Mouse (Mus musculus): Measurements from ENCODE around the gene Runx1. TPM values are rescaled to one million over a fixed set of nuclear protein-coding genes. Genes with fewer than 3 reads are reported as not detected.

The Runx1 gene
- polyA plus RNA-seq, 1 experiment from 2014 or later, result 6.4 TPM

GRCm38 (mm10) chr16:92786883-92787321 is 39.0 kb downstream of the Runx1 start:
- no peak for TF ChIP-seq EP300 (optimal IDR thresholded peaks at IDR 0.05)
- TF ChIP-seq CTCF (IDR thresholded peaks at IDR 0.05; ENCODE audit: low read depth), result no peak
- no peaks in the 10 kb centered on the region for H3K36me3 ChIP-seq (ENCODE audit: control insufficient read depth, insufficient read depth, low read length)
- DNase-seq (ENCODE audit: low spot score) (no peak), ATAC-seq (ENCODE audit: low FRiP score, low TSS enrichment) (no peak)
- no peak overlapping the region for H3K4me2 ChIP-seq (replicated peaks; ENCODE audit: low read depth)
- H3K4me1 ChIP-seq (replicated peaks; ENCODE audit: control insufficient read depth, insufficient read depth), result no peaks in the 10 kb centered on the region
- no peak overlapping the region for H3K4me3 ChIP-seq (ENCODE audit: low read depth, low read length)
- H3K9ac ChIP-seq (ENCODE audit: low read length), result no peak overlapping the region
- WGBS, result 58% methylated on average over 5 of the region's 5 CpGs
- no peaks in the 10 kb centered on the region for H3K27me3 ChIP-seq (ENCODE audit: control insufficient read depth, insufficient read depth, low read length)
- H3K27ac ChIP-seq (replicated peaks), result no peak overlapping the region
- no peaks in the 10 kb centered on the region for H3K9me3 ChIP-seq (ENCODE audit: control insufficient read depth, low read length)

DNA sequence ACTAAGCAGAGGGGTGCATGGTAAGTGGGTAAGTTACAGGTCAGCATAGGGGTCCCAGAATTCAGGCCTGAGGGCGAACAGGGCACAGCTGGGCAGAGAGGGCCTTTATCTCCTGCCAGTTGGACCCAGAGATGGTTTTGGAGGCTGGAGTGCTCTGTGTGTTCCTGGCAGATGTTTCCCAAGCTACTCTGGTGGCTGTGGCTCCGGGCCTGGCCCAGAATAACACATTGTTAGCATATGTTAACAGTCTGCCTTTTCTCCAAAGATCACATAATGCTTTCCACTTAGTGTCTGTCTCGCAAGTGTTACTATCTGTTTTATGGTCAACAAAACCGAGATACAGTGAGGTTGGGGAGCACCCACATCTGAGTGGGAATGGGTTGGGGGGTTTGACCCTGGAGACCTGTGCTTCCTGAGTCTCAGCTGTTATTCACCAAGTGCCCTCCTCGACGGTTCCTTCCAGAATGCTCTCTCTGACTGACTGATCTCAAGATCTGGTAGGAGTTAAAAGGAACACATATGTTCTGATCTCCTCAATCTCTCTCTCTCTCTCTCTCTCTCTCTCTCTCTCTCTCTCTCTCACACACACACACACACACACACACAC is 39.6 kb downstream of the Runx1 start:
- Histone ChIP-seq H3K27me3 (ENCODE audit: control insufficient read depth, insufficient read depth, low read length) (no peaks in the 10 kb centered on the region), H3K4me3 (ENCODE audit: low read depth, low read length) (no peak overlapping the region), H3K27ac (replicated peaks) (no peak overlapping the region), H3K9ac (ENCODE audit: low read length) (no peak overlapping the region), H3K36me3 (ENCODE audit: control insufficient read depth, insufficient read depth, low read length) (no peaks in the 10 kb centered on the region), H3K4me2 (replicated peaks; ENCODE audit: low read depth) (no peak overlapping the region), H3K4me1 (replicated peaks; ENCODE audit: control insufficient read depth, insufficient read depth) (no peaks in the 10 kb centered on the region), H3K9me3 (ENCODE audit: control insufficient read depth, low read length) (no peaks in the 10 kb centered on the region)
- TF ChIP-seq CTCF (IDR thresholded peaks at IDR 0.05; ENCODE audit: low read depth), result no peak
- no peak for TF ChIP-seq EP300 (optimal IDR thresholded peaks at IDR 0.05)
- 65% methylated on average over 6 of the region's 6 CpGs for WGBS
- ATAC-seq (ENCODE audit: low FRiP score, low TSS enrichment), result no peak
- DNase-seq (ENCODE audit: low spot score), result no peak

DNA sequence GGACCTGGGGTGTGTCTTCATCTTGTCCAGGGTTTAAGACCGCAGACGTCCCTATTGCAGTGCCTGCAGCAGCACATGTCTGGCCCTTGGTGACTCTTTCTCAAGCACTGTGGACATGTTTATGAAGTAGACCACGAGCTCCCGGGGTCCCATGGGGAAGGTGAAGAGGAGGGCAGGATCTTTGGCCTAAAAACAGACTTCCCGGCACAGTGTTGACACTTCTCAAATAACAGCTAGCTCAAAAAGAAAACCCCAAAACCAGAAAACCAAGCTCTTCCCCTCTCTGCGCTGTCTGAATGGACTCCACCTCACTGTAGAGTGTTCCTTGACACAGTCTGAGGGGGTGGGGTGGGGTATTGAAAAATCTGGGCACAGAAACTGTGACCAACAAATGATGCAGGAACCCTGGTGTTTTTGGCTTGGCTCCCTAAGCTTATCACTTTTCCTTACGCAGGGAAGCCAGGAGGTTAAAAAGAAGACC is 42.3 kb downstream of the Runx1 start:
- no peaks in the 10 kb centered on the region; the same call in 1 of the 2 replicates for H3K27me3 ChIP-seq (ENCODE audit: control insufficient read depth, insufficient read depth, low read length)
- TF ChIP-seq EP300 (optimal IDR thresholded peaks at IDR 0.05) (no peak), CTCF (IDR thresholded peaks at IDR 0.05; ENCODE audit: low read depth) (no peak)
- H3K9me3 ChIP-seq (ENCODE audit: control insufficient read depth, low read length), result no peaks in the 10 kb centered on the region
- no peak overlapping the region for H3K27ac ChIP-seq (replicated peaks)
- H3K36me3 ChIP-seq (ENCODE audit: control insufficient read depth, insufficient read depth, low read length), result no peaks in the 10 kb centered on the region
- ATAC-seq (ENCODE audit: low FRiP score, low TSS enrichment) (no peak), DNase-seq (ENCODE audit: low spot score) (no peak)
- WGBS, result 35% methylated on average over 7 of the region's 7 CpGs
- H3K4me3 ChIP-seq (ENCODE audit: low read depth, low read length), result no peak overlapping the region
- H3K9ac ChIP-seq (ENCODE audit: low read length), result no peak overlapping the region
- H3K4me1 ChIP-seq (replicated peaks; ENCODE audit: control insufficient read depth, insufficient read depth), result no peaks in the 10 kb centered on the region
- no peak overlapping the region for H3K4me2 ChIP-seq (replicated peaks; ENCODE audit: low read depth)

GRCm38 (mm10) chr16:92782408-92782807 is 43.5 kb downstream of the Runx1 start:
- Histone ChIP-seq H3K27me3 (ENCODE audit: control insufficient read depth, insufficient read depth, low read length) (no peaks in the 10 kb centered on the region; the same call in 1 of the 2 replicates), H3K9ac (ENCODE audit: low read length) (no peak overlapping the region), H3K4me1 (replicated peaks; ENCODE audit: control insufficient read depth, insufficient read depth) (no peaks in the 10 kb centered on the region), H3K4me3 (ENCODE audit: low read depth, low read length) (no peak overlapping the region), H3K9me3 (ENCODE audit: control insufficient read depth, low read length) (no peaks in the 10 kb centered on the region), H3K27ac (replicated peaks) (no peak overlapping the region), H3K36me3 (ENCODE audit: control insufficient read depth, insufficient read depth, low read length) (no peaks in the 10 kb centered on the region), H3K4me2 (replicated peaks; ENCODE audit: low read depth) (no peak overlapping the region)
- 79% methylated on average over 6 of the region's 6 CpGs for WGBS
- TF ChIP-seq EP300 (optimal IDR thresholded peaks at IDR 0.05), result no peak
- no peak for TF ChIP-seq CTCF (IDR thresholded peaks at IDR 0.05; ENCODE audit: low read depth)
- DNase-seq (ENCODE audit: low spot score), result no peak
- ATAC-seq (ENCODE audit: low FRiP score, low TSS enrichment), result no peak

GRCm38 (mm10) chr16:92779896-92780435 is 46.0 kb downstream of the Runx1 start:
- 89% methylated on average over 9 of the region's 9 CpGs for WGBS
- ATAC-seq (ENCODE audit: low FRiP score, low TSS enrichment), result no peak

GRCm38 (mm10) chr16:92779175-92779574 is 46.8 kb downstream of the Runx1 start:
- no peak for ATAC-seq (ENCODE audit: low FRiP score, low TSS enrichment)
- WGBS, result 91% methylated on average over 2 of the region's 2 CpGs
- TF ChIP-seq CTCF (IDR thresholded peaks at IDR 0.05; ENCODE audit: low read depth) (no peak), EP300 (optimal IDR thresholded peaks at IDR 0.05) (no peak)

More at GRCm38 (mm10) chr16:92779896-92780435, 46.0 kb downstream of the Runx1 start:
- Histone ChIP-seq H3K36me3 (ENCODE audit: control insufficient read depth, insufficient read depth, low read length) (no peaks in the 10 kb centered on the region), H3K9me3 (ENCODE audit: control insufficient read depth, low read length) (no peaks in the 10 kb centered on the region), H3K4me1 (replicated peaks; ENCODE audit: control insufficient read depth, insufficient read depth) (no peaks in the 10 kb centered on the region), H3K27me3 (ENCODE audit: control insufficient read depth, insufficient read depth, low read length) (no peaks in the 10 kb centered on the region; the same call in 1 of the 2 replicates), H3K4me2 (replicated peaks; ENCODE audit: low read depth) (no peak overlapping the region), H3K4me3 (ENCODE audit: low read depth, low read length) (no peak overlapping the region), H3K9ac (ENCODE audit: low read length) (no peak overlapping the region), H3K27ac (replicated peaks) (no peak overlapping the region)
- DNase-seq (ENCODE audit: low spot score), result no peak
- no peak for TF ChIP-seq EP300 (optimal IDR thresholded peaks at IDR 0.05)

More at GRCm38 (mm10) chr16:92779175-92779574, 46.8 kb downstream of the Runx1 start:
- no peaks in the 10 kb centered on the region; the same call in 1 of the 2 replicates for H3K27me3 ChIP-seq (ENCODE audit: control insufficient read depth, insufficient read depth, low read length)
- H3K36me3 ChIP-seq (ENCODE audit: control insufficient read depth, insufficient read depth, low read length), result no peaks in the 10 kb centered on the region
- H3K4me2 ChIP-seq (replicated peaks; ENCODE audit: low read depth), result no peak overlapping the region
- no peak for DNase-seq (ENCODE audit: low spot score)
- no peak overlapping the region for H3K9ac ChIP-seq (ENCODE audit: low read length)
- no peaks in the 10 kb centered on the region for H3K4me1 ChIP-seq (replicated peaks; ENCODE audit: control insufficient read depth, insufficient read depth)
- no peak overlapping the region for H3K27ac ChIP-seq (replicated peaks)
- no peaks in the 10 kb centered on the region for H3K9me3 ChIP-seq (ENCODE audit: control insufficient read depth, low read length)
- no peak overlapping the region for H3K4me3 ChIP-seq (ENCODE audit: low read depth, low read length)

Measured in stomach, postnatal 0 days (tissue).